Mouse (Mus musculus): ENCODE data around the gene En2. TPM values are rescaled to one million over a fixed set of nuclear protein-coding genes. Genes with fewer than 3 reads are reported as not detected.
A peak's percentile ranks its signal among the peaks of the same experiment; 100 is the strongest.

En2 gene
- total RNA-seq, 2 experiments from 2014 or later, result 0.36 to 0.54 TPM

DNA sequence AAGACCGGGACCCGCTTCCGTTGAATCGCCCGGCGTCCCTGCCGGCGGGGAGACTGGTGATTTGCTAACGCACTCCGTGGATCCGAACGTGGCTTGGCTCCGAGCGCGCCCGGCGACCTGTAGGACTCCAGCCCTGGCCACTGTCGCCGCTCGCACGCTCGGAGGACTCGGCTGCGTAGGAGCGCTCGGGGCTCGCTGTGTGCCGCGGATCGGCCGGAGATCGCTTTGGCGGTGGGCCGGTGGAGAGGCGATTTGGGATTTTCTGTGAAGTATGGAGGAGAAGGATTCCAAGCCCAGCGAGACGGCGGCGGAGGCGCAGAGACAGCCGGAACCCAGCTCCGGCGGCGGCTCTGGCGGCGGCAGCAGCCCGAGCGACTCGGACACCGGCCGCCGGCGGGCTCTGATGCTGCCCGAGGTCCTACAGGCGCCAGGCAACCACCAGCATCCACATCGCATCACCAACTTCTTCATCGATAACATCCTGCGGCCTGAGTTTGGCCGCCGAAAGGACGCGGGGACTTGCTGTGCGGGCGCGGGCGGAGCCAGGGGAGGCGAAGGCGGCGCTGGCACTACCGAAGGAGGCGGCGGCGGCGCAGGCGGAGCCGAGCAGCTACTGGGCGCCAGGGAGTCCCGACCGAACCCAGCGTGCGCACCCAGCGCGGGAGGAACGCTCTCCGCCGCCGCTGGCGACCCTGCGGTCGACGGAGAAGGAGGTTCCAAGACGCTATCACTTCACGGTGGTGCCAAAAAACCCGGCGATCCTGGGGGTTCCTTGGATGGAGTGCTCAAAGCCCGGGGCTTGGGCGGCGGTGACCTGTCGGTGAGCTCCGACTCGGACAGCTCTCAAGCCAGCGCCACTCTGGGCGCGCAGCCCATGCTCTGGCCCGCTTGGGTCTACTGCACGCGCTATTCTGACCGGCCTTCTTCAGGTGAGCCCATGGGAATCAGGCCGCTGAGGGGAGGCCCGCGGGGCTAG lies 1.1 kb downstream of the En2 start:
- Histone ChIP-seq H3K4me3 (peak overlapping the region; percentile 77), H3K27ac (0 out of 2 replicates have a peak overlapping the region, but pooled peaks have one; percentile 1)
- TF ChIP-seq CTCF (IDR thresholded peaks at IDR 0.05), result no peak
- intact Hi-C loops (cut with DNase I), result loop anchor here (5.0 kb wide), 1 partner anchor 44 kb away; no protein-coding TSS in a partner anchor
- DNase-seq, result peak; percentile 63

DNA sequence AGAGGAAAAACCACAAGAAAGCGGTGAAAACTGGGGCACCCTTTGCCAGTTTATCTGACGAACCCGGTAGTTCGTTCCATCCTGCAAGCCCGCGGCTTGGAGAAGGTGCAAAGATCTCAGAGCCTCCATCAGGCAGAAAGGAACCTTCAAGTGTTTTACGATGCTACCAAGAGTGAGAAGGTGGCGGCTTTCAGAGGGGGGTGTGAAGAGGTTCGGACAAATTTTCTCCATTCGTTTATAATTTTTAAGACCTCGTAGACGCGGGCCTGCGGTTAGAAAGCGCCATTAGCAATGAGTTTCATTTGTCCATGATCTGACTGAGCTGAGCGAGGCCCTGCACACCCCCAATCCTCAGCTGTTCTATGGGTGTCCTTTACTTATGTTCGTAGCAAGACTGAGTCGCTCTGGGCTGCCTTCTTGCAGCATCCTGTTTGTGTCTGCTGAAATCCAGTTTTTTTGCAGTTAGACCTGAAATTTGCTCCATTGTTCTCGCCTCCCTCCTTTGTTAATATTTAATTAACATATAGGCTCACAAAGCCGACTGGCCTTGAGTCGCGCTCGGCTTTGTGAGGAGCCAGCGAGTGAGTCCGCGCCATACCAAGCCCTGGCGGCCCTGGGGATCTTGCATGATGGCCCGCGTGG lies 2.2 kb downstream of the En2 start:
- peak; percentile 29 for DNase-seq
- no peak for TF ChIP-seq CTCF (IDR thresholded peaks at IDR 0.05)
- intact Hi-C loops (cut with DNase I), result loop anchor here (5.0 kb wide), 1 partner anchor 45 kb away; no protein-coding TSS in a partner anchor
- H3K4me3 ChIP-seq, result peak overlapping the region; percentile 77
- no peak overlapping the region for H3K27ac ChIP-seq

DNA sequence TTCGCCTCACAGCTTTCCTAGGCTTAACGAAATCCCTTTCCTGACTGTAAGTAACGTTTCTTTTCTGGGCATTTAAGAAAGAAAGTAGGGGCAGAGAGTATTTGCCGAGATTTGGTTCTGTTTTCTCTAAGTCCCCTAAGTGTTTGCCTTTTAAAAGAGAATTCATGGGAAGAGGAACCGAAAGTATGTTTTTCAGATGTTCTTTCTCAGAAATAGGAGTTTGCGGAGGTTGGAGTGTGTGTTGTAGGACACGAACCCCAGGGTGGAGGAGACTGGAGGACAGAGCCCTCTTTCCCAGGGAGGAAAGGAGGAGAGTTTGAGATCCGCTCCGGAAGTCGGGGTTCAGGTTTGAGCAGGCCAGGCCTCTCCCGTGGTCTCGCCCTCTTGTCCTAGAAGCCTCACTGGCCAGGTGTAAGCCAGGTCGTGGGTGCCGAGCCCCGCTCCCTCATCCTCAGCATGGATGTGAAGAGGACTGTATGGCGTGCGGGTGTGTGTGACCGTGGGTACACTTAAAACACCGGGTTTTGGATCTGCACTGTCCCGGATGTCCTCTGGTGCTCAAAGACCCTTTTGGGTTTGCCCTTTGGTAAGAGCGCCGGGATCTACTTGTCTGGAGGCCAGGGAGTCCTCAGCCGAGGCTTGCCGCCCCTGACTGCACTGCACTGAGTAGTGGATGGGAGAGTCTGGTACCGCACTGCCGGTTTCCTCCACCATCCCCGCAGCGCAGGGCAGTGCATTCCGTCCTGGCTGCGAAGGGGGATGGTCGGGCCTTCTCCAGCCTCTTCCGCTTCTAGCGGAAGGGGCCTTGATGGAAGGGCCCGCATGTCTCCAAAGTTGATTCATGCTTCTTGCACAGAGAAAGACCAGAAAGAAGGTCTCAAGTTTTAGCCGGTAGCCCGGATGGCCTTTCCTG lies 3.0 kb downstream of the En2 start:
- Histone ChIP-seq H3K4me3 (peak overlapping the region; percentile 77), H3K27ac (no peak overlapping the region)
- no peak for TF ChIP-seq CTCF (IDR thresholded peaks at IDR 0.05)
- intact Hi-C loops (cut with DNase I), result loop anchor here (5.0 kb wide), 1 partner anchor 46 kb away; no protein-coding TSS in a partner anchor
- DNase-seq, result no peak

DNA sequence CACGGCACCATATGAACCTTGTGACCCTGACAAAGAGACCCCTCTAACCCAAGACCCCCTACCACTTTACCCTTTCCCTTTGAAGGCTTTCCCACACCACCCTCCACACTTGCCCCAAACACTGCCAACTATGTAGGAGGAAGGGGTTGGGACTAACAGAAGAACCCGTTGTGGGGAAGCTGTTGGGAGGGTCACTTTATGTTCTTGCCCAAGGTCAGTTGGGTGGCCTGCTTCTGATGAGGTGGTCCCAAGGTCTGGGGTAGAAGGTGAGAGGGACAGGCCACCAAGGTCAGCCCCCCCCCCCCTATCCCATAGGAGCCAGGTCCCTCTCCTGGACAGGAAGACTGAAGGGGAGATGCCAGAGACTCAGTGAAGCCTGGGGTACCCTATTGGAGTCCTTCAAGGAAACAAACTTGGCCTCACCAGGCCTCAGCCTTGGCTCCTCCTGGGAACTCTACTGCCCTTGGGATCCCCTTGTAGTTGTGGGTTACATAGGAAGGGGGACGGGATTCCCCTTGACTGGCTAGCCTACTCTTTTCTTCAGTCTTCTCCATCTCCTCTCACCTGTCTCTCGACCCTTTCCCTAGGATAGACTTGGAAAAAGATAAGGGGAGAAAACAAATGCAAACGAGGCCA lies 3.8 kb downstream of the En2 start:
- intact Hi-C loops (cut with DNase I), result loop anchor here (5.0 kb wide), 1 partner anchor 47 kb away; no protein-coding TSS in a partner anchor
- H3K4me3 ChIP-seq, result no peak overlapping the region

DNA sequence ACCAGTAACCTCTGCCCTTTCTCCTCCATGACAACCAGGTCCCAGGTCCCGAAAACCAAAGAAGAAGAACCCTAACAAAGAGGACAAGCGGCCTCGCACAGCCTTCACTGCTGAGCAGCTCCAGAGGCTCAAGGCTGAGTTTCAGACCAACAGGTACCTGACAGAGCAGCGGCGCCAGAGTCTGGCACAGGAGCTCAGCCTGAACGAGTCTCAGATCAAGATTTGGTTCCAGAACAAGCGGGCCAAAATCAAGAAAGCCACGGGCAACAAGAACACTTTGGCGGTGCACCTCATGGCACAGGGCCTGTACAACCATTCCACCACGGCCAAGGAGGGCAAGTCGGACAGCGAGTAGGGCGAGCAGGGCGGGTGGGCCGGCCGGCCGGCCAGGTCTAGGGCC lies 4.6 kb downstream of the En2 start:
- Histone ChIP-seq H3K4me3 (no peak overlapping the region), H3K27ac (no peak overlapping the region)
- TF ChIP-seq CTCF (IDR thresholded peaks at IDR 0.05), result no peak
- DNase-seq, result no peak
- intact Hi-C loops (cut with DNase I), result no loop called here

More for the DNA sequence above, 3.8 kb downstream of the En2 start:
- no peak for TF ChIP-seq CTCF (IDR thresholded peaks at IDR 0.05)
- H3K27ac ChIP-seq, result no peak overlapping the region
- DNase-seq, result no peak

DNA sequence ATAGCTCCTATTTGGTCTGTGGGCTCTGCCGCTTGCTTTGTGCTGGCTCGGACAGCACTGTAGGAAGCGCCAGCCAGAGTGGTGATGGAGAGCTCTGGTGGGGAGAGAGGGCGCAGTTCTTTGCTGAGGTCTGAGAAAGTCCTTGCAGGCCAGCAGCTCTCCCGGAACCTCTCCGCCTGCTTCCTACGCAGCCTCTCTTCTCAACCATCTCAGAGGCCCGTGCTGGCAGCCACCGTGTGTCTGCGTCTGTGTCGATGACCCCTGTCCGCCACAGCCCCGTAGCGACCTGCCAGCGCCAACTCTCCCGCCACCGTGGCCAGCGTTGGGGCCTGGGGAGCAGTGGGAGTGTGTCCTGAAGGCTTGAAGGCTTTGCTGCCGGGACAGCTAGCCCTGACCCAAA lies 5.4 kb downstream of the En2 start:
- Histone ChIP-seq H3K4me3 (no peak overlapping the region), H3K27ac (no peak overlapping the region)
- DNase-seq, result no peak
- TF ChIP-seq CTCF (IDR thresholded peaks at IDR 0.05), result no peak
- intact Hi-C loops (cut with DNase I), result no loop called here

DNA sequence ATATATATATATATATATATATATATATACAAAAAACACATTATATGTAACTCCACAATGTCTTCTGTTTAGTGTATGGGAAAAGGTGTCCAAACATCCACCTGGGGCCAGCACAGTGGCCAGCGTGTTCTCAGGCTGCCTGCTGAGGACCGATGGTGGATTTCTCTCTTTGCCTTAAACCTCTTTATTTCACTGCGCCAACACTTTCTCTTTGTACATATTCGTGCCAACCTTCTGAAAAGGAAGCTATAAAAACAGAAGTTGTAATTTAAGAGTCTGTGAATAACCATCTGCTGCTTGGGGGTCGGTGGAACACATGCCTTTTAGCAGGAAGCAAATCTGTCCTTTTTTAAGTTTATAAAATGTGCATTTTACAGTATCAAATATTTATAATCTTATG lies 6.2 kb downstream of the En2 start:
- no peak for TF ChIP-seq CTCF (IDR thresholded peaks at IDR 0.05)
- intact Hi-C loops (cut with DNase I), result no loop called here
- Histone ChIP-seq H3K27ac (no peak overlapping the region), H3K4me3 (no peak overlapping the region)
- no peak for DNase-seq

DNA sequence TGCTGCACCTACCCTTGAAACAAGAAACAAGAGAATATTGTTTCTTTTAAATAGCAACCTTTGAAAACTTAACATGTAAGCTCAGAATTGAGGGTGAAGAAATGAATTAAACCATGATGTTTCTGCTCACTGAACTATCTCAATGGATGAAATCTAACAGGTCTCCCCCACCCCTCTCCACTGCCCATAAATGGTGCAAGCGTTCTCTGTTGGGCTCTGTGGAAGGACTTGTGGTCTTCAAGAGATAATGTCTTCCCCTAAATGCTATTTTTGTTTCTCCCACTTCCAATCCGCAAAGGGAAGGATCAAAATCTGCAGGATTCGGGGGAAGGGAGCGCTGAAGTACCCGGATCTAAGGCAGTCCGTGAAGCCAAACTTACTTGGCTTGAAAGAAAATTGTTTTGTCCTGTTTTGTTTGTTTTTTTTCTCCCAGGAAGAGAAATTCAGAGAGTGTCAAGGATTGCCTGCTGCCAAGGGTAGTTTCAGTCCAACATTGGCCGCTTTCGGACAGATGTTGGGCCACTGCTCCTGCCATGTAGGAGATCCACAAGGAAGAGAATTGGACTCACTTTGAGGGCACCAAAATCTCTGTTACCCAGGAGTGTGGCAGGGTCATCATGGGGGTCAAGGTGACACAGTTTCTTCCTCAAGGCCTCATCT lies 6.9 kb downstream of the En2 start:
- no peak for DNase-seq
- H3K4me3 ChIP-seq, result no peak overlapping the region
- no peak overlapping the region for H3K27ac ChIP-seq
- no peak for TF ChIP-seq CTCF (IDR thresholded peaks at IDR 0.05)
- intact Hi-C loops (cut with DNase I), result no loop called here

DNA sequence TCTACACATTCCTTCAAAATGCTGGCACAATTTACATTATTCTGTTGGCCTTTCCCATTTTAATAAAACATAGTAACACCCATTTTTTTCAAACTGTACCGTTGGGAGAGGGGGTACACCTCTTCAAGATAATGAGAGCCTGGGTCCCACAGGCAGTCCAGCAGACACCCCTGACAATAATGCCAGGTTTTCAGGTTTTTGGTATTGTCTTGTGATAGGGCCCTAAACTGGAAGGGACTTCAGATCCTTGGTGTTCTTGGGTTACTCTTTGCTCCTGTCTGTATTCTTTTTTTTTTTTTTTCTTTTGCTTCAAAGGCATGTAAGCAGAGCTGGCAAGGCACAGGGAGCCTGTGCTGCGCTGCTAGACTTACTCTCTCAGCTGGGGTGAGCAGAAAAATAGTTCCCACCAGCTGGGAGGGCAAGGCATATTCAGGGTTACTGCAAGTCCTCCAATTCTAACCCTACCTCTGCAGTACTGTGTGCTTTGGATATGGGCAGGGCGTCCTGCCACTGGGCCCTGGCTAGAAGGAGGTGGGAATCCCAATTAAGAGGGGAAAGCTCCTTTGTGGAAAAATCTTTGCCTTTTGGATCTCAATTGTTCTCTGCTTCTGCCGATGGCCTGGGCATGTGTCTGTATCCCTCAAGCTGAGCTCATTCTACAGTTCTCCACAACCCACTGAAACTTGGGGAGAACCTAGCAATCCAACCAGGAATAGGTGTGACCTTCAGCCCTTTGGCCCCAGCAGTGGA lies 7.6 kb downstream of the En2 start:
- Histone ChIP-seq H3K27ac (no peak overlapping the region), H3K4me3 (no peak overlapping the region)
- DNase-seq, result no peak
- no peak for TF ChIP-seq CTCF (IDR thresholded peaks at IDR 0.05)
- intact Hi-C loops (cut with DNase I), result no loop called here

DNA sequence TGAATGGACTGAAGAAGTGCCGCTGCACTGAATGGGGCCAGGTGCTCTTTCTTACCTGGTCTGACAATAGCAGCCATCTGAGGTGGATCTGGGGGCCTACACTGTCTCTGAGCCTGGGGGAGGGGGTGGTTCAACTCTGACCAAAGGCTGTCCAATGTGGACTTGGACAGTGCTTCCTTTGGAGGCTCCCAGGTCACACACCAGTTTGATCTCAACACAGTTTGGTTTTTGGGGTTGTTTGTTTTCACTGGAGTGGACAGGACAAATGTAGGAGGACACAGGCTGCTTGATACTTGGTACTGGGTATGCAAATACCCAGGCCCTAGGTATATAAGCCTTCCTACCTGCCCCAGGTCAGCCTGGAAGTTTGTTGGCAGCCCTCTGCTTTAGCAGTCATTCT lies 8.2 kb downstream of the En2 start:
- Histone ChIP-seq H3K27ac (no peak overlapping the region), H3K4me3 (no peak overlapping the region)
- intact Hi-C loops (cut with DNase I), result no loop called here
- no peak for DNase-seq
- no peak for TF ChIP-seq CTCF (IDR thresholded peaks at IDR 0.05)

DNA sequence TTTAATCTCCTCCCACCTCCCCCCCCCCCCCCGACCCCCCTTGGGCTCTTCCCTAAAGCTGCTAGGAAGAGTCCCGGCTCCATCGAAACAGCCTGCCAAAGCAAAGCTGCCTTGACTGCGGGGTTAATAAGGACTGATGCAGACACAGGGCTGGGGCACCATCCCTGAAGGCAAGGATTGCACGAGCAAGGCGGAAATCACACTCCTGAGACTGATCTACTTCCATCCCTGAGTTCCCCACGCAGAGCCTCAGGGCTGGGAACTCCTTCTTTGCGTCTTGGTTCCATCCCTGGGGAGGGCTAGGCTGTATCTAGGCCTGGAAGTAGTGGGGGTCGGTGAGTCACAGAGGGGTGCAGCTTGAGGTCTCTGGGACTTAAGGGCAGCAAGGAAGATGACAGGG lies 8.6 kb downstream of the En2 start:
- TF ChIP-seq CTCF (IDR thresholded peaks at IDR 0.05), result no peak
- Histone ChIP-seq H3K4me3 (no peak overlapping the region), H3K27ac (no peak overlapping the region)
- DNase-seq, result no peak
- intact Hi-C loops (cut with DNase I), result no loop called here

Data from gastrocnemius, adult 2 months (tissue).